Mouse (Mus musculus): Measurements from ENCODE around the gene Ano1.
A peak's percentile ranks its signal among the peaks of the same experiment; 100 is the strongest.

The Ano1 gene

DNA sequence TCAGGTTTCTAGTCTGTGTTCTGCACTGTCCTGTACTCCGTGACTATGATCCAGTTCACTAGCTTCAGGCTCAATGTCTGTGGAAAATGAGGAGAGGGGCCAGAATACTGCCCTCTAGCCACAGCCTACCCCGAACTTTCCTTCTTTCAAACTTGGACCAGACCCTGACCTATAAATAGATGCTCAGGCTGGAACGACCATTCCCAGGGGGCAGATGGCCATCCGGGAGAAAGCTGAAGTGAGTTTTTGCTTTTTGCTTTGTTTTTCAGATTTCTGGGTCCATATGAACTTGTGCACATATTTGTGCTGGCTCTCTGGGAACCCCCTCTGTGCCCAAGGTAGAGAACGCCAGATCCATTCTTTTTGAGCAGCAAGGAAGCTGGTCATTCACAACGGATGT, 116.9 kb downstream of the Ano1 start:
- no peak for DNase-seq (ENCODE audit: low spot score in 2 of 2)

DNA sequence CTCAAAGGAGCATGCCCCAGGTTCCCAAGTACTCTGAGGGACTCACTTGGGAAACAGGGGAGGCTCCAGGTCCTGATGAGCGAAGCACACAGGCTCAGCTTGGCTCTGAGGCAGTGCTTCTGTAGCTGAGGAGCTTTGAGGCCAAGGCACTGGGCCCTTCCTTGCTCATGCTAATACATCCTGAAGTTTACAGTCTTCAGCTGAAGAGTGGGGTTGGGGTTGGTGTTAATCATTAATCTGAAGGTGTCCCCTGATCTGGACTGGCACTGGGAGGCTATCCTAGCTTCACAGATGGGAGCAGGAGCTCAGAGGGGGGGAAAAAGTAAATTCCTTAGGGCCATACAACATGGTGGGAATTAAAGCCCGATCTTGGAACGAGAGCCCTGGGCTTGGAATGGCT, 117.3 kb downstream of the Ano1 start:
- no peak for DNase-seq (ENCODE audit: low spot score in 2 of 2)

DNA sequence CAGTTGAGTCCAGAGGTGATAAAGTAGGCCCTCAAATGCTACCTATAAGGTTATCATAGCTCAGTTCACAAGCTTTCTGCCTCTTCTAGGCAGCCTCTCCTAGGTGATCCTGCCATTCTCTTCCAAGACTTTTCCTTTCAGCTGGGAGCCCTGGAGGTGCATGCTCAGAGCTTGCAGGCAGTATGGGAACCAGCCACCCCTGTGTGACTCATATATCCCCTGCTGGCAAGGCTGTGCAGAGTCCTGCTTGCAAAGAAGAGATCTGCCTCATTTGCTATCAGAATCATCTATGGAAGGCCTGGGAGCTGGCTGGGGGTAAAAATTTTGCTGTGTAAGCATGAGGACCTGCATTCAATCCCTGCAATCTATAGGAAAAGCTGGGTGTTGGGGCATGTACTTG, 119.5 kb downstream of the Ano1 start:
- DNase-seq (ENCODE audit: low spot score in 2 of 2) = no peak

DNA sequence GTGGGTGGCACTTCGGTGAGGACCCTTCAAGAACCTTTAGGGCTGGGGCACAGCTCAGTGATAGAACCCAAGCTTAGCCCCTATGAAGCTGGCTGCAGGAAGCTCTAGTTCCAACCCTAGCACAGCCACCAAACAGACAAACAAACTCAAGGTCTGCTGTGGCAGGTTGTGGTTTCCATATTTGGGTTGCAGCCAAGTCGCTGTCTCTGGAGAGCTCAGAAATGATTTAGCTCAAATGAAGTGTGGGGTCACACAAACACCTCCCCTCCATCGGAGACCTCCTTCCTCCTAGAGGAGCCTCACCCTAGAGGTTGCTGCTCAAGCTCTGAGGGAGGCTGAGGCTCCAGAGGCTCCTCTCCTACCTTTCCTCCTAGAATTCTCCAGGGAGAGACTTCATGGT, 121.2 kb downstream of the Ano1 start:
- no peak for DNase-seq (ENCODE audit: low spot score in 2 of 2)

DNA sequence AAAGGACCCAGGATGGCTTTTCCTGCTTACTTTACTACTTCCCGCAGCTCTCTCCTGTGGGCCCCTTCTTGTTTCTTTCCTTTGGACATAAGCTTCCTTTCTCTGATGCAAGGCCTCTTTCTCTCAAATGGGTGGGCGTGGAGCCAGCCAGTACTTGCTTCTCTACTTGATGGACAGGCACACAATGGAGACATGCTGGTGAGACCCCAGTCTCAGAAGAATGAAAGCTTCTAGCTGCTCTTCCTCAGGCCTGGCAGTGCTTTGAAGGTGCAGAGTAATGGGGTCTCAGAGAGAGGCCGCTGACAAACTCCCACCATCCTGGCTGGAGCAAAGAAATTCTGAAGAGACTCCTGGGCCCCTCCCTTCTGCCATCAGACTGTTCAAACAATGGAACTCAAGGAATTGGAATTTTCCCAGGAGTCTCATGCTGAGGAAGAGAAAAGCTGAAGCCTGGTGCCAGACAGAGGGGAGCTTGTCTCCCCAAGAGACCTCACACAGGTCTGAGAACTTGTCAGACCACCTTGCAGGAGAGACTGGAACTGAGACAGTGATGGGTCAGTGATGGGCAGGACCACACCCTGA, 123.3 kb downstream of the Ano1 start:
- no peak for DNase-seq (ENCODE audit: low spot score in 2 of 2)

DNA sequence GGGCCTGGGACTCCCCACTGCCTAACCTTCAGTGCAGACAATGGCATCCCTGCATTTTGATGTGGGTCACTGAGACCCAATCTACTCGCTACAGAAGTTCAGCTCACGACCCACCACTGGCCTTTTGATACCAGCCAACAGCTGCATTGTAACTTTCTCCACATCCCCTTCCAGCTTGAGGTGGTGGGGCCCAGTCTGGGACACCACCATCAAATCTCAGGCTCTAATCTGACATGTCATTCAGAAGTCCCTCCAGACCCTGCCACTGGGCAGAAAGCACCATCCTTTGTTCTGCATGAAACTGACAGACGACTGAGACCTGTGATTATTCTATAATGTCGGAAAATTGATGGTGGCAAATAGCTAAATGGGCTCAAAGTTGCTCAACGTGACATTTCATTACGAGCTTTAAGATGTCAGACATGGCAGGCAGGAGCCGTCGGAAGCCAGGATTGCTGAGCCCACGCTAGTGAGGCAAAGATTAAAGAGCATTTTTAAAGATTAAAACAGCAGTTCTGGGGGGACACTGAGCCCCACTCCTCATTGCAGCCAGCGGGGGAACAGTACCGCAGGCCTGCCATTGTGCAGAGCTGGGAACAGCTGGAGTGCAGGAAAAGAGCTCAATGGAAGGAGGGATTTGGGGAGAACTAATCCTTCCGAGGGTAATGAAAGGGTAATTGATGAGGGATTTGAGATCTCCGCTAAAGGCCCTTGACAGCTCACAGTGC, 124.0 kb downstream of the Ano1 start:
- no peak for DNase-seq (ENCODE audit: low spot score in 2 of 2)

DNA sequence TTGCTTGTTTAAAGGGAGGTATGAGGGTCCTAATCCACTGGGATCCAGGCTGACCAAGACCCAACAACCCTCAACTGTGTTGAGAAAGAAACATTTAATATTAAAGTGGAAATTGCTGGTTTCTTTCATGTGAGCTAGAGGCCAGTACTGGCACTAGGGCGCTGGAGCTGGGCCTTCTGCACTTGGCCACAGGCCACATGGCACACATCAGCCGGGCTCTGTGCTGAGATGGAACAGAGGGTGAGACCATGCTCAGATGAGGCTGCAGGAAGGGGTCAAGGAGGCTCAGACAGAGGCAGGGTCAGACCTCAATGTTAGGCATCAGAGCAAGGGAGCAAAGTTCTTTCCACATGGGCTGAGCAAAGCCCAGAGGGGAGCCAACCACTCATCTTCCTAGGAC, 125.7 kb downstream of the Ano1 start:
- no peak for DNase-seq (ENCODE audit: low spot score in 2 of 2)

DNA sequence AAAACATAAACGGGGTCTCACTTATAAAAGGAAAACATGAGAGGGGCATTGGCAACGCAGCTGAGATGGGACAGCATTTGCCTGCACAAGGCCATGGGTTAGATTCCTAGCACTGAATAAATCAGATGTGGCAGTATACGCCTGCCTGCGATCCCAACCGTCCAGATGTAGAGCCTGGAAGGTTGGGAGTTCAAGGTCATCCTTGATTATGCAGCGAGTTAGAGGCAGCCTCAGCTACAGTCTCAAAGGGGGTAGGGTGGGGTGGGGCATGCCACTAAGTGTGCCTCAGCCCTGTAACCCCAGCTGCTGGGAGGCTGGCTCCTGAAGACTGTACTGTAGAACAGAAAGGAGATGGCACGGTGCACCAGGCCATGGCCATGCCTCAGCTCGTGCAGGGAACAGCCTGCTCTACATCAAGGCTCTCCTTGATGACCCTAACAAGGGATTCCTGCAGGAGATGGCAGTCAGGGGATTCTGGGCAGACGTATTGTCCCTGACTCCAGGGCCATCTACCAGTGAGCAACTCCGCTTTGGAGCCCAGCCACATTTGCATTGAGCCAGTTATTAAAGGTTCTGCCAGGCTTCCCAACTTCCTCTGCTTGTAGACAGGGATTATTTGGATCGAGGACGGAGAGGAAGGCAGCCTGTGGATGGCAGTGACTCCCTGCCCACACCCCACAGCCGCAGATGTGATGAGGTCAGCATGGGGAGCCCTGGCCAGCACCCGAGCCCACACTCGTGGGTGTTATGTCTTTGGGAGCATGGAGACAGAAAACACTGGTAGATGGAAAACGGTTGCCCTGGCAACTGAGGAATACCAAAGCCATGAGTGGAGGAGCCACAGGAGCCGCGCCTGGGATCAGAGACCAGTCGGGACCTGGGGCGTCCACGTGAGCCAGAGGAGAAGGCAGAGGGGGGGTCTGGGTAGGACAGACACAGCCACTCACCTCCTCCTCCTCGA, 130.8 kb downstream of the Ano1 start:
- DNase-seq (ENCODE audit: low spot score in 2 of 2) = no peak

DNA sequence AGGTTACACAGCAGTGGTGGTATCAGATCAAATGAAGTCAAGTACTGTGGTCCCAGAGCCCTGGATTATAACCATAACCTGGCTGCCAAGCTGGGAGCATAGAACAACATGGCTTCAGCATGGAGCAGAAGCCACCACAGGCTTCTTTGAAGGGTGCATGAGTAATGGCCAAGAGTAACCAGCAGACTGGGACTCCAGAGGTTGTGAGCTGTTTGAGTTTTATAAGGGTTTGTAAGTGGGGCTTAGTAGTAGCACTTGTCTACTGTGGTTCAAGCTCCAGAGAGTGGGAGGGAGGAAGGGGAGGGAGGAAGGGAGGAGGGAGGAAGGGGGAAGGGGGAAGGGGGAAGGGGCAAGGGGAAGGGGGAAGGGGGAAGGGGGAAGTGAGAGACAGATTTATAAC, 131.5 kb downstream of the Ano1 start:
- DNase-seq (ENCODE audit: low spot score in 2 of 2) = no peak

DNA sequence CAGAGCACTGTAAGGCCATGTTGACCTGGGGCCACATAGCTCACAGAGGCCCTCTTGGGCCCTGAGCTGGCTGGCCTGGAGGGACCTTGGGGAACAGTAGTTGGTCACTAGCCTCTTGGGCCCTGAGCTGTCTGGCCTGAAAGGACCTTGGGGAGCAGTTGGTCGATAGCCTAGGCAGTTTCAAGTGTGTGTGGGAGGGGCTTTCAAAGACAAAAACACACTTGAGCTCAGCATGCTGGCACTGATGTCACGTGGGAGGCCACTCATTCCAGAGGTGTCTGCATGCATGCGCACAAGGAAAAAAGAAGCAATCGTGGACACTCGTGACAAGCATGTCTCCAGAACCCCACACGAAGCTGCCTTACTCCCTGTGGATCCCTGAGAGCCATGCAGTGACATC, 136.4 kb downstream of the Ano1 start:
- no peak for DNase-seq (ENCODE audit: low spot score in 2 of 2)

DNA sequence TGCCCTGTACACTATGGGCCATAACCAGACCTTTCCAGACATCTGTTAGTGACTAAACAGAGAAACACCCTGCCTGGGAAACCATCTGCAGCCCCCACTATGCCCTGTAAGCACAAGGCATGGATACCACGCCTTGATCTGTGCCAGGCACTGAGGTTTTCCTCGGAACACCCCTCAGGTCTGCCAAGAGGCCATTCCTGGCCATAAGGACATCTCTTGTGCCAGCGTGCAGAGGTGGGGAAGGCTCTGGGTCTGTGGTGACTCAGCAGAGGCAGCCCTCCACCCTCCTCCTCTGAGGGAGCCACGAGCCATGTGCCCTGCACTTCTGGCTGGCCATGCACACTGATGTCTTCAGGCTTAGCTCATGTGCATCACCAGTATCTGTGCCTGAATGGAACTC, 138.9 kb downstream of the Ano1 start:
- DNase-seq (ENCODE audit: low spot score in 2 of 2) = no peak

DNA sequence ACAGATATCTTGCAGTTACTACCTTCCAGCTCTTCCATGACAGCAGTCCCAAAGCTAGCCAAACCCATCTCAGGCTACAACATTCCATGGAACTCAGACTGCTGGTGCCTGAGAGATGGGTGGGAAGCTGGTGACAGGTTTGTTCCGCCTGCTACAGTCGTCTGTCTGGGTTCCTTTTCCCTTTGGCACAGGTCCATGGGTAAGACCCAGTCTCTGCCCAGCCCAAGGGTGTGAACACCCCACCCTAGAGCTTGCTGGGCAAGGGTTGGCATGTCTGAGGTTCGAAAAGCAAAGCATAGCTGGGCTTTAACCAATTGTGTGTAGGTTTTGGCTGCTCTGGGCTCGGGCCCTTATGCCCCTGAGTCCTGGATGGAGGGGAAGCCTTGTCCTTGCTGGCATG, 139.4 kb downstream of the Ano1 start:
- no peak for DNase-seq (ENCODE audit: low spot score in 2 of 2)

DNA sequence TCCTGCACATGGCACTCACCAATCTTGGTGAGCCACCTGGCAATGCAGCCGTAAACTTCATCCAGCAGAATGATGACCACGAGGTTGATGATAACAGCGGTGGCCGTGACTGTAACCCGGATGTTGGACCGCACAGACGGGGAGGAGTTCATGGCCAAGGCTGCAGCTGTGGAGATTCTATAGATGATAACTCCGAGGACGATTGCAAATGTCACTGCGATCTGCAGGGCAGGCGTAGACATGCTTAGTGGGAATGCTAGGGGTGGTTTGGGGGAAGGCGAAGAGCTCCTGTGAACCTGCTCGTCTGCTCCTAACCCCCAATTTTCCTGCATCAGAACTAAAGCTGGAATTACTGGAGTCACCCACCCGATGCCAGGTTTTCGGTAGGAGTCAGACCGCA, 140.2 kb downstream of the Ano1 start:
- no peak for DNase-seq (ENCODE audit: low spot score in 2 of 2)

DNA sequence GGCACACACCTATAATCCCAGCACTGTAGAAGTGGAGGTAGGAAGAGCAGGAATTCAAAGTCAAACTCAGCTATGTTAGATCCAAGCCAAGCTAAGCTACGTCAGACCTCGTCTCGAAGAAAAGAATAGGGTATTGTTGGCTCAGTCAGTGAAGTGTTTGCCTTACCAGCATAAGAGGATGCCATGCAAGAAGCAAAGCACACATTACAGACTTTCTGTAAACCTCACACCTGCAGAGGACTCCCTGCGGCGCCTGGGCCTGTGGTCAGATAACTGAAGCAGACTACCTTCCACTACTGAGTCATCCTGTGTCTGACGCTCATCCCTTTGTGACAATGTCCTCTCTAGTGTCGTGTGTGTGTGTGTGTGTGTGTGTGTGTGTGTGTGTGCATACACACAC, 142.2 kb downstream of the Ano1 start:
- no peak for DNase-seq (ENCODE audit: low spot score in 2 of 2)

DNA sequence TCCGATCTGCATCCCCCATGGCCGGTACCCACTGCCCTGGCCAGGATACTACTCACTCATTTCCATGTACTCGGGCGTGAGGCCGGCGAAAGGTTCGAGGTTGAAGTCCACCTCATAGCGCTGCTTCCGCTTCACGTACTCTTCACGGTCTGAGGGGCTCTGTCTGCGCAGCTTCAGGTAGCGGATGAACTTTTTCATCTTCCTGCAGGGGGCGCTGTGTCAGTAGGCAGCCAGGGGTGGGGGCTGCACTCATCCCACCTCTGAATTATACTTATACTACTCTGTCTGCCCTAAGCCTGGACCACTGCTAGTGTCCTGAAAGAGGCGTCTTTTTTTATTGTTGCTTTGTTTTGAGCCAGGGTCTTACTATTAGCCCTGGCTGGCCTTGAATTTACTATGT, 143.9 kb downstream of the Ano1 start:
- no peak for DNase-seq (ENCODE audit: low spot score in 2 of 2)

DNA sequence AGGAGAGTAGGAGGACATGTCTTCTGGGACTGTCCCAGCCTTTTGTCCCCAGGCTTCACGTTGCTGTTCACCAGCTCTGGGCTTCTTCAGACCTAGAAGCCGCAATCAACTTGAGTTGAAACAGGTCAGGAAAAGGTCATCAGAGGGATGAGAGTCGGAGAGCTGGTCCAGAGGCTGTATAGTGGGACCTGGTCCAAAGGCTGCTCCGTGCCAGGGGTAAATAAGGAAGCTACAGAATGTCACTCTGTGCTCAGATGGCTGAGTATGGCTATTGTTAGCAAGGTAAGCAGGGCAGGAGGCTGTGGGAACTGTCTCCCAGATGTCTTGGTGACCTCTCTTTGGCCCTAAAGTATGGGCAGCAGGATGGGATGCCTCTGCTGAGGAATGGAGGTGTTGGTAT, 147.0 kb downstream of the Ano1 start:
- no peak for DNase-seq (ENCODE audit: low spot score in 2 of 2)

DNA sequence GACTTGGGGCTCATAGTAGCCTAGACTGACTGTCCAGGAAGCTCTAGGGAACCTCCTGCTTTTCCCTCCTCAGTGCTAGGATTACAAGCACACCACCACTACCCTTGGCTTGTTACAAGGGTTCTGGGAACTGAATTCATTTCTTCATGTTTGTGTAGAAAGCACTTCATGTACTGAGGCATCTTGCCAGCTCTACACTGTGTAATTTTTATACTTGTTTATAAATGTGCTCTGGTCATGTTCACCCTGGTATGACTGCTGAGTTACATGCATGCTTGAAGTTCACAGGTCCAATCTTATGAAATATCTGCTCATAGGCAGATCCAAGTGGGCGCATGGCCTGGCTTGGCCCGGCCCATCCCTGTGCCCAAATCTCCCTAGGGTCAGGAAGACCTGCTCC, 147.5 kb downstream of the Ano1 start:
- DNase-seq (ENCODE audit: low spot score in 2 of 2) = no peak

DNA sequence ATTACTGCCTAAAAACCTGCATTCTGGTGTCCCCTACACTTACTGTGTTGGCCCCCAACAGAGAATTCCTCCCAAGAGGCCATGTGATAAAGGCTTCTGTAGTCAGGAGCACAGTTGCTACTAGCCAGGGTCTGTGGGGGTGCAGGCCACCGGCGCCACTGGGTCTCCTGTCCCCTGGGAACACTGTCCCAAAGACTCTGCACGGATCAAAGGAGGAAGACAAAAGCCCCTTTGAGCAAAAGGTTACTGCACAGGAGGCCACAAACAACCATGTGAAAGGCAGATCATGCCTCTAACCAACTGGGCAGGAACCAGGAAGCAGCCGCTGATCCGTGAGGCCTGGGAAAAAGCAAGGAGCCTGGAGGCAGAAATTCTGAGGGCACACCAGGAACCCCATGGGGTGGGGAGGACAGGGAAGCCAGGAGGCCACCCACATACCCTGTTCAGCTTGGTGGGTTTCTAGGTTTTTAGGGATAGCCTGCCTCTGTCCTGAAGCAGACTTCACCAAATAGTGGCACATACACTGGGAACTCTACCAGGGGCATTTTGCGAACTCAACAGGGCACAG, 151.4 kb downstream of the Ano1 start:
- no peak for DNase-seq (ENCODE audit: low spot score in 2 of 2)

DNA sequence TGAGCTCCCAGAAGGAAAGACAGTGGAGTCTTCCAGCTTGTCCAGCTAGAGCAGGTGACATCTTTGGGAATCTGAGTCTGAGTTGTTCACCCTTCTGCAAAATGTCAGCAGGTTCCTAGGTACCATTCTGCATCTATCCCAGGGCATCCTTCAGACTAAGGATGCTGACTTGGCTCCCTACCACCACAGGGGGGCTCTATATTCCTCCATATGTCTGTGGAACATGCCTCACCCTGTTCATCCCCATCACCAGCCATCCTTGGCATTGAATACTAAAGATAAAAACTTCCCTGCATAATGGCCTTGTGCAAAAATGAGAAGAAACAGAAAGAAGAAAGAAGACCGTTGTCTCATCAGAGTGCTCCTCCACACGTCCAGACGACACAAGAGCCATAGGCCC, 162.3 kb downstream of the Ano1 start:
- no peak for DNase-seq (ENCODE audit: low spot score in 2 of 2)

DNA sequence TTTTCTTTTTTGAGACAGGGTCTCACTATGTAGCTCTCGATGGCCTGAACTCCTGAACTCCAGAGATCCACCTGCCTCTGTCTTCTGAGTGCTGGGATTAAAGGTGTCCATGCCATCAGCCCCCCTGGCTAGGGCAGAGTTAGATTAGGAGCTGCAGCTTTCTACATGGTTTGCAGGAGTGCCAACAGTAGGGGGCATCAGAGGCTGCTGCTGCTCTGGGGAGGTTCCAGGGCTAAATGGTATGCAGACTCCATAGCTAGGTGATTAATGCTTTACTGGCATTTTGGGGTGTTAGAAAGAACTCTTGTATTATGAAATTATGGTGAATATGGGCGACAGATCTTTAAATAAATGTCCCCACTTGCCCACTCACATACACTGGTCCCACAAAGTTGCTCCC, 164.5 kb downstream of the Ano1 start:
- DNase-seq (ENCODE audit: low spot score in 2 of 2) = no peak

DNA sequence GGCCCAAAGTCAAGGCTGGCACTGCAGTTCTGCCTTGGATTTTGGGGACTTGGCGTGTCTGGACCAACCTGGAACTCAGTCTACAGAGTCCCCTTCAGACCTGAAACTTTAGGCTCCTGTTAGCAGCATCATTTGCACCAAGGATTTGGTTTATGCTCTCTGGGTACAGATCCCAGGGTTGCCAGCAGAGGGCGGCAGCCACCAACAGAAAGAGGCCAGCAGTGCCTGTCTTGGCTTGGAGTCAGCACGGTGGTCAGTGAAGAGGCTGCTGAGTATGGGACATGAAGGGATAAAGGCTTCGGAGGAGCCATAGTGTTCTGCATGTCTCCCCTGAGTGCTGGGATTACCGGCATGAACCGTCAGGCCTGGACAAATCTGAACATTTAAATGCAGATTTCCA, 166.1 kb downstream of the Ano1 start:
- DNase-seq (ENCODE audit: low spot score in 2 of 2) = peak; percentile 59 to 79

DNA sequence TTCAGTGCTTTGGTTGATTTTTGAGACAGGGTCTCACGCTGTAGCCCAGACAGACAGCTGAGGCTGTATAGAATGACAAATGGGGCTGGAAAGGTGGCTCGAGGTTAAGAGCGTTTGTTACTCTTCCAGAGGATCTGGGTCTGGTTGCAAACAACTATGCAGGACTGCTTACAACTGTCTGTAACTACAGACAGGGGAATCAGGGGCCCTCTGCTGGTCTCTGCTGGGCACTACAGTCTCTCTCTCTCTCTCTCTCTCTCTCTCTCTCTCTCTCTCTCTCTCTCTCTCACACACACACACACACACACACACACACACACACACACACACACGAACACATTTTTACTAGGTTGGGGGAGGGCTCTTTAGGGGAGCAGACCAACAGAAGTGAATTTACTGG, 168.2 kb downstream of the Ano1 start:
- DNase-seq (ENCODE audit: low spot score in 2 of 2) = peak; percentile 59 to 75
